Mouse (Mus musculus) thymus, adult 18-20 months (tissue): ENCODE results near the gene Inpp5f.
"Not testable (repeated sequence)": the region's sequence is repeated elsewhere in the genome, so short reads cannot be mapped to it uniquely, and the experiment has no call there.

Source experiments
- DNase-seq, 2 experiments: peaks; one replicate each; pipeline ENCODE4 v3.0.0; 2022; ENCODE audit warnings: mixed read lengths in 2 of 2

Gene Inpp5f

DNA sequence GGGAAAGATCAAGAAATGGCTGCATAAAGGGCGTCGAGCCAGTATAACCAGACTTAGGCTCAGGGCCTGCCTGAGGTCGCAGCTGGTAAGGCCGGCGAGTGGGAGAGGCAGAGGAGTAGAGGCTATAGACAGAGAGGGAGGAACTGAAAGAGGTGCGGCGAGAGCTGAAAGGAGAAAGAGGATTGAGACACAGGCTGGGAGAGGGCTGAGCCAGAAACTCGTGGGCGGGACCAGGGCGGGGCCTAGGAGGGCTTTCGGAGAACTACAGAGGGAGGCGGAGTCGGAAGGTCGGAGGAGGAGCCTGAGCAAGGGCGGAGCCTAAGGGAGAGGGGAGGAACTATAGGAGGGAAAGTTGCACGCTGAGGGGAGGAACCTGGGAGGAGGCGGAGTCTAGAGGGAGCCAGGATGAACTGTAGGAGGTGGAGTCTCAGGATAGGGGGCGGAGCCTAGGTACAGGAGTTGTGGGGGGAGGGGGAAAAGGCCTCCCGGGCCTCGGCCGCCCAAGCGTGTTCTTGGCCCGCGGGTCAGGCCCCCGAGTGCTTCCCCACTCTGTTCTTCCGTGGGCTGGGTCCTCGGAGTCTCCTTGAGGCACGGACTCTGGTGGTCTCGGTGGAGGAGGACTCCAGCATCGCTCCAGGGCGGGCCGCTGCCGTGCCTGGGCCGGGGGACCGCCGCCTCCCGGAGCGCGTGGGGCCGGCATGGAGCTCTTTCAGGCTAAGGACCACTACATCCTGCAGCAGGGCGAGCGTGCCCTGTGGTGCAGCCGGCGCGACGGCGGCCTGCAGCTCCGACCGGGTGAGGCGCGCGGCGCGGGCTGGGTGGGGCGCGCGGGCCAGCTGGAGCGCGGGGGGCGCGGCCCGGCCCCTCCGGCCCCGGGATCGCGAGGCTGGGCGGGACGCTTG, at the start of gene Inpp5f:
Inpp5f (plus strand) TSS at position 432 of the 902 bp plus-strand sequence.
- DNase-seq, result peak; percentile 98

DNA sequence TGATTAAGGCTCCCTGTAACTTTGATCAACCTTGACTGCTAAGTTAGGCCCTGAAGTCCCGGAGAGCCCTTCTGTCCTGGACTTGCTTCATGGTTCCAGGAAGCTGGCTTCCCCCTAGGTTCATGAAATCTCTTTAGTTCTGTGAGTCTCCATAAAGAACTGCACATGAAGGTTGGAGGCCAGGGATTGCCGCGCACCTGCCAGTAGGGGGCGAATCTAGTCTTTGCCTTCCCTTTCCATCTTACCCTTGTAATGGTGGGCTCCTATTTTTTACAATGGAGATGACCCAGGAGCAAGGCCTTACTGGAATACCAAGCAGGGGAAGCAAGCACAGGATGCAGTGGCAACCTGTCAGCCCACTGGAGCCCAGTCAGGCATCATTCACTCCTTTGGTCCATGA, 47.8 kb upstream of the Inpp5f start:
- peak in 1 of 2 experiments; percentile 8 for DNase-seq

DNA sequence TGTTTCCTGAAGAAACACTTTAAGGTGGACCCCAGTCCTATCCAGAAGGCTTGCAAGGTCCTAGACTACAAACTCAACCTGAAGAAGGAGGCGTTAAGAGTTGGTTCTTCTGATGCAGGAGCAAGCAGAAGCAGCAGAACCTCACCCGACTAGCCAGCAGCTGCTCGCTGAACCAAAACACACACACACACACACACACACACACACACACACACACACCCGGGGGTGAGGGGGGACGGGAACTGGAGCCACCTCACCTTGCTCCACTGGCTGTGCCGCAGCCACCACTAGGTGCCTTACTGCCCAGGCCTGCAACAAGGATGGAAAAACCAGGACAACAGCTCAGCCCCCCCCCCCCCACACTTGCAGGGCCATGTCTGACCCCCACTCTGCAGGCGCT, 44.8 kb upstream of the Inpp5f start:
- no peak for DNase-seq

DNA sequence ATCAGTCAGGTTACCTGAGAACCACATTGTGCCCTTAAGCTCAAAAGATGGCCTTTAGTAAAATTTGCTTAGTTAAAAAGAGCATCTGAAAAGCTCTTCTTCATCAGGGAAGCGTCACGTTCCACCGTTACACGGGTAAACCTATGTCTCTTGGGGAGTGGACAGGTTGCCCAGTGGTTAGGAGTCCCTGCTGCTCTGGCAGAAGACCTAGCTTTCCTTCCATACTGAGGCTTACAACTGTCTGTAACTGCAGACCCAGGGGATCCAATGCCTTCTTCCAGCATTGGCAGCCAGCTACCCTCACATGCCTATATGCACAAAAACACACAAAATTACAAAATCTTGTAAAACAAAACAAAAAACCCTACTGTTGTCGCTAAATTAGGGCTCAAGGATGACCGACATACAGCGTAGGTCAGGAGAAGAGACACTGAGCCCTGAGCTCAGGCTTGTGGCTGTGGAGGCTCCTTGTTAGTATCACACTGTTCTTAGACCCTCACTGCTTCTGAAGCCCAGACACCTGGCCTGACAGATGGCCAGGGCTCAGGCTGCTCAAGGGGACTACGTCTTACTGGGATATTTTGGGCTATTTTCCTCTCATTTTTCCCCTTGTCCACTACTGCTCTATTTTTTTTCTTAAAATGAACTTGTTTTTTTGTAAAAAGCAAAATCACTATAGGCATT, 43.4 kb upstream of the Inpp5f start:
- no peak for DNase-seq

DNA sequence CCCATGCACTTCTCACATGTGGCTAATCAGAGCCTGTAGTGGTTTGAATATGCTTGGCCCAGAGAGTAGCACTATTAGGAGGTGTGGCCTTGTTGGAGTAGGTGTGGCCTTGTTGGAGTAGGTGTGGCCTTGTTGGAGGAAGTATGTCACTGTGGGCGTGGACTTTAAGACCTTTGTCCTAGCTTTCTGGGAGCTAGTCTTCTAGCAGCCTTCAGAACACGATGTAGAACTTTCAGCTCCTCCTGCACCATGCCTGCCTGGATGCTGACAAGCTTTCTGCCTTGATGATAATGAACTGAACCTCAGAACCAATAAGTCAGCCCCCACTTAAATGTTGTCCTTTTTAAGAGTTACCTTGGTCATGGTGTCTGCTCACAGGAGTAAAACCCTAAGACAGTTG, 41.7 kb upstream of the Inpp5f start:
- DNase-seq, result not testable (repeated sequence)

DNA sequence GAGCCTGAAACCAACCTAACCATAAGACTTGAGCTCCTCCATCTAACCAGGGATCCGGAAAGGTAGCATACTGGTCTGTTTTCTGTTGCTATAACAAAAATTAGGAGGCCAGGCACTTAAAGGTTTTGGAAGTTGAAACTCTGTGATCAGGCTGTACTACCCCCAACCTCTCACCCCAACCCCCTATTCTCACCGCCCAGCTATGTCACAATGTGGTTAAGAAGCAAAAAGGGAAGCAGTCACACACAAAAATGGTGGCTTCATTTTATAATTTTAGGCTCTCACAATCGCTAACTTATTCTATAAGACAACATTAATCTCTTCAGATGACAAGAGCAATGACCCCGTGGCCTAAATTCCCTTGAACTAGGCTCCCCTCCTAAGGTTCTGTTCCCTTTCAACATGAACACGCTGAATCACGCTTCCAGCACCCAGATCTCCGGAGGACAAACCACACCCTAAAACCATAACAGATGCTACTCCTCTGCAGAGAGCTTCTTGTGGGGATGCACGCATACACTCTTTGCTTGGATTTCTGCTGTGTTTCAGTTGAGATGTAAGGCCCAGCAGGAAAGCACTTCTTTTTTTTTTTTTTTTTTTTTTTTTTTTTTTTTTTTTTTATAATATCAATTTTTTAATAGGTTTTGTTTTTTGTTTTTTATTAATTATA, 41.0 kb upstream of the Inpp5f start:
- DNase-seq, result no peak

DNA sequence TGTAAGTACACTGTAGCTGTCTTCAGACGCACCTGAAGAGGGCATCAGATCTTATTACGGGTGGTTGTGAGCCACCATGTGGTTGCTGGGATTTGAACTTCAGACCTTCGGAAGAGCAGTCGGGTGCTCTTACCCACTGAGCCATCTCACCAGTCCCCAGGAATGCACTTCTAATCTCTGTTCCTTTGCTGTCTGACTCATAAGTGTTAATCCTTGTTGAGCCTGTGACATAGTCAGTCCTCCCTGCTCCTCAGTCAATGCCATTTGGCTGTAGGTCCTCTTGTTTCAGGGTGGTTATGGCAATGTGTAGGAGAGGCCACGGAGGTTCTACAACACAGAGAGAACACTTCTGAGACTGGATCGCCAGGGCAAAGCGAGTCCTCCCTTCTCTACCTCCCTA, 40.5 kb upstream of the Inpp5f start:
- DNase-seq, result not testable (repeated sequence)

DNA sequence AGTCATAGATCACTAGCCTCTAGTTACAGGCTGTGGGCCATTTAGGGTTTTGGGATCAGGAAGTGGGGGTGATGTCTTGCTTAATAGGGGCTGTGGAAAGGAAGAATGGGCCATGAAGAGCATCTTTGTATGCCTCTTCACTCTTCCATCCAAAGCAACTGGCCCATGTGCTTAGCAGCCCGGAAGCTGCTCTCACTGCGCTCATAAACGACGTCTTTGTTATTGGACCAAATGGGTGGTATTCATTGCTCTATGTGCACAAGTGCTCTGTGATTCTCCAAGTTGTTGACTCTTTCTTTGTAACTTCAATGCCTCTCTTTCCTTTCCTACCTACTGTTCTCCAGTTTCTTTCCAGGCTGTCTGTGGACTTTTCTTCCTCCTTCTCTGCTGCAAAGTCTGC, 39.1 kb upstream of the Inpp5f start:
- DNase-seq, result no peak

DNA sequence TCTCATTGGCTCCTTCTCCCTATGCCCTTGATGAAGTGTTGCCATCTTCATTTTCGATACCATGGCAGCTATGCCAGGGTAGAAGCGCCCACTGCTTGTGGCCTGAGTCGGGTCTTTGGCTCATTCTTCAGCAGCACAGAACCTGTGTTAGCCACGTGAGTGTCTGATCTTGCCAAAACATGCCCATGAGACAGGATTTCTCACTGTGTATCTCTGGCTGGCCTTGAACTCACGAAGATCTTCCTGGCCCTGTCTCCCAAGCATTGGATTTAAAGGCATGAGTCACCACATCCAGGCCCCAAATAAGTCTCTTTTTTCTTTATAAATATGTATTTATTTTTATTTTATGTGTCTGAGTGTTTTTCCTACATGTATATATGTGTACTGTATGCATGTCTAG, 35.9 kb upstream of the Inpp5f start:
- DNase-seq, result no peak

DNA sequence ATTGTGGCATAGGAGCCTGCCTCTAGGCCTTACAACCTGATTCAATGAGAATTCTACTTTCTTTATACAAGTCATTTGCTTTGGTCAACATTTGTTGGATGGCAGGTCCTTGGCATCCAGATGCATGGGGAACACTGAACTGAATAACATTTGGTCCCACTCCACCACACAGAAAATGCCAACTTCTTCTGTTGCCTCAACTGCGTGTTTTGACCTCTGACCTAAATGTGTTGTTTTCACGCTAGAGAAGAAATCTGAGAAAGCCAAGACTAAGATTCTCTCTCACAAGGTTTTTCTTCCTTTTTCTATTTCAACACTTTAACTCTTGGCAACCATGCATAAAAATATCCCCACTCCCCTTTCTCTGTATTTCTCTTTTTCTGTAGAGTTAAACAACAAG, 35.3 kb upstream of the Inpp5f start:
- DNase-seq, result no peak

DNA sequence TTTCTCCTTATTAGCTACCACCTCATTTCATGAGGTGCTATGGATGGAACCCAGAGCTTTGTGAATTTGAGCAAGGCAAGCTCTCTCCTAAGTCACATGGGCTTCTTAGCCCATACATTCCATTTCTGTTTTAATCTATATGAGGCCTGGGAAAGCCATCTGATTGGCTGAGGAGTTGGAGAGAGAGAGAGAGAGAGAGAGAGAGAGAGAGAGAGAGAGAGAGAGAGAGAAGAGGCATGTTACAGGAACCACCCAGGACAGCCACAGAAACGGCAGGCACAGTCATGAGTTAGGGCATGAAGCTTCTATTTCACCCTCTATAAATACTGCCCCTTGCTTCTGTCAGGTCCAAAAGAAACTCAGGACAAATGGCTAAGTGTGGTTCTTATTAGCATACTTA, 33.5 kb upstream of the Inpp5f start:
- no peak for DNase-seq

DNA sequence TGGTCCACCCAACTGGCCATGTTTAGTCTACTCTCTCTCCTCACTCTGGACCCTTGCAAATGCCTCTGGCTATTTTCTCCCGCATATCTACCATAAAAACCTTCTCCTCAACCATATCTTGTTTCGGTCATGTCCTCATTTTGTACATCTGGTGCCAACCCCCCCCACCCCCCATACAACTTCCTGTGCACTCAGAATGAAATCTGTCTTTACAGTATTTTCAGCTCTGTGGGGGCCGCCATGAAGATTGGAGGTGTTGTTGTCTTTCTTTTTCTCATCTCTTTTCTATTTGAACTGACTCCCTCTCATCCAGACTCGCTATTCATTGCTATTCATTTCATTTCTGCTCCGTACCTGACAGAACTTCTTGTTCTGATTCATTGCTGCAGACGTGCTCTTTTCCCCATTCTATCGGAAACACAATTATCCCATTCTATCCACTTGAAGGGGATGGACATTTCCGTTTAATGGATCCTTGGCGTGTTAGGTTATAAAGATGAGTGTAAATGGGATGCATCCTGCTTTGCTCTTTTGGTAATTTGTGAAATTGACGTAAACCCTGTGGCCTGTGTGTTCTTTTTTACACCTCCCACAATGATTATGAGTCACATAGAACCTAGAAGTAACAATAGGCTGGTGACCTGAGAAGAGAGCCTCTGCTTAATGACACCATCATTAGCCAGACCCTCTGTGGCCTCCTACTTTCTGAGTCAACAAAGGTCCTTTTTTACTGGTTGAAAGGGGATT, 32.8 kb upstream of the Inpp5f start:
- no peak for DNase-seq

DNA sequence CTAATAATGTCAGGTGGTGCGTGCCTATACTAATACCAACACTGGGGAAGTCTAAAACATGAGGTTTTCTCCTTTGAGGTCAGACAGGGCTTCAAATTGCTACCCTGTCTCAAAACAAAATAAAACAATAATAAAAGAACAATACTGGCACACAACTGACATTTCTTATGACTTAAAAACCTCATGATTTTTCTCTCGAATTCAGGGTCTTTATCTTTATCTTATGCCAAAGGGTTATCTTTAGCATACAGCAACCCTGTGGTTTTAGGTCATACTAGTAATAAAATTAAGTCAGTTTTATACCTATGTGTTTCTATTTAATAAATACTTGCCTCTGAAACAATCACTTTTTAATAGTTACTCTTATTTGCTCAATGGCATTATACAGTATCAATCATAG, 31.7 kb upstream of the Inpp5f start:
- DNase-seq, result no peak

DNA sequence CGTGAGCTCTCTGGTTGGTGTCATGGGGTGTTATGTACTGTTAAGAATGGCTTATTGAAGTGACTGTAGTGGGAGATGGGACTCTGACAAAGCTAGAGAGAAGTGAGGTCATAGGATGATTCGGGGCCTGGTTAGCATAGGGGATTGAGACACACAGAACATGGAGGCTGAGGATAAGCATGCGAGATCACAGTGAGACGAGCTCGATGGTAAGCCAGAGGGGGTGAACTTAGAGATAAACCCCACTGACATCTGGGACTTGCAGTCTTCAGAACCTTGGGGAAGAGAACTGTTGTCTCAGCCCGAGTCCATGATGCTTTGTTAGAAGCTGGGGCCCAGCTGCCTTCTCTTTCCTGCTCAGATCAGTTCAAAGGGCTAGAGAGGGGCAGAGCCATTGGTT, 30.8 kb upstream of the Inpp5f start:
- no peak for DNase-seq

DNA sequence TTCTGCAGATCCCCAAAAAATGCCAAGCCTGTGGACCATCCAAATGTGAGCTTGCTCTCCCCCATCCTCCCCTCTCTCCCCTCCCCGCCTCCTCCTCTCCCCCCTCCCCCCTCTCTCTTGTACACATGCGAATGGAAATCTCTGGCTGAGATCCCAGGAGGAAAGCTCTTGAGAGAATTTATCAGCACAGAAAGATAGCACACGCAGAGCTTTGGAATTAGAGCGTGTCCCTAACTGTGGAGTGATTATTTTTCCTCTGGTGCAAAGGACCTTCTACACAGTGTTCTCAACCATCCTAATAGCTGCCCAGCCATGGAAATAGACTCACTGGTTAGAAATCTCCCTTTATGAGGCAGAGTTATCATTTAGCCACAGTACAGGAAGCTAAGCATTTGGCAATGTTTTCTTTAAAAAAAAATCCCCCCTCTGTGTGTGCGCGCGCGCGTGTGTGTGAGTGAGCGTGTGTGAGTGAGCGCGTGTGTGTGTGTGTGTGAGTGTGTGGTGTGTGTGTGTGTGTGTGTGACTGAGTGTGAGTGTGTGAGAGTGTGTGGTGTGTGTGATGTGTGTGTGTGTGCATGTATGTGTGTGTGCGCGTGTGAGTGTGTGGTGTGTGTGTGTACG, 29.2 kb upstream of the Inpp5f start:
- DNase-seq, result no peak

DNA sequence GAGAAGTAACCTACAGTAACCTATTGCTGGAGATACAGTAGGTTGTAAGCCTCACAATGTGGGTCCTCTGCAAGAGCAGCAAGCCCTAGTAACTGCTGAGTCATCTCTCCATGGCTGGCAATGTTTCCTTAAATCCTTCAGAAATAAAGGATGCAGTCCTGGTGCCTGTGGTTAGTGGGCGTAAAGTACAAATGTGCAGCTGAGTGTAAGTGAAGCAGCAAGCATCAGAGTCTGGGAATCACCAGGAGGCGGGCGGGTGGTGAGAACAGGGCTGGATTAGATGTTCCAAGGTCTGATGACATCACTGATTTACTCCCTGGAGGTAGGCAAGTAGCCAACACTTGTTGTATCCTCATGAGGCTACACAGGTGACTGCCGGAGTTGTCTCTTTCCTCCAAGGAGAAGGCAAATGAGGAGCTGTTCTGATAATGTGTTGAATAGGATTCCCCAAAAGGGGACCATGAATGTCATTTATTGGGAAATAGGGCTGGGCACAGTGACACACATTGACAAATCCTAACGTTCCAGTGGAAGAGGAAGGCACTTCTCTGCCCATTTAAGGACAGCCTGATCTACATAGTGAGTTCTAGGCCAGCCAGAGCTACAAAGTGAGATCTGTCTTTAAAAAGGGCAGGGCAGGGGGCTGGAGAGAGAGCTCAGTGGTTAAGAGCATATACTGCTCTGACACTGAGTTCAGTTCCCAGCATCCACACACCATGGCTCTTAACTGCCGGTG, 27.7 kb upstream of the Inpp5f start:
- no peak for DNase-seq

DNA sequence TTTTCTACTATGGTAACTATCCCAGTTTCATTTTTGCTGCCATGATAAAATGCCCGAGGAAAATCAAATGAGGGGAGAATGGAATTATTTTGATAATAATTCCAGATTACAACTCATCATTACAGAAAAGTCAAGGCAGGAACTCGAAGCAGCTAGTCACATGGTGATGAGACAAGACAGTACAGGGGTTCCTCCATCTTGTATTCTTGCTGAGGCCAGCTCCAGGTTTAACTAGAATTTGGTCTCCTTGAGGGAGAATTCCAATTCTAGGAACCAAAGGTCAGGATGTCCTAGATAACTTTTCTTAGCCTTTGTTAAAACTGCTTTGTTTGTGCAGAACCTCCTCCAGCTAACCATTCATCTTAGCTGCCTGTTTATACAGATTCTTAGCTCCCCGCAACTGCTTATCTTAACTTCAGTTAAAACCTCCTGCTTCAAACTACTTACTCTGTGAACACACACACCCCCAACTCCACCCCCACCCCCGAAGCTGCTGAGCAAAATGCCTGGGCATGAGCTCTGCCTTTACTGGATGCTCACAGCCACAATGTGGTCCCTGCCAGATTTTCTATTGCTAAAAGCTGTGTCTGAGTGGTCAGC, 23.7 kb upstream of the Inpp5f start:
- DNase-seq, result no peak

DNA sequence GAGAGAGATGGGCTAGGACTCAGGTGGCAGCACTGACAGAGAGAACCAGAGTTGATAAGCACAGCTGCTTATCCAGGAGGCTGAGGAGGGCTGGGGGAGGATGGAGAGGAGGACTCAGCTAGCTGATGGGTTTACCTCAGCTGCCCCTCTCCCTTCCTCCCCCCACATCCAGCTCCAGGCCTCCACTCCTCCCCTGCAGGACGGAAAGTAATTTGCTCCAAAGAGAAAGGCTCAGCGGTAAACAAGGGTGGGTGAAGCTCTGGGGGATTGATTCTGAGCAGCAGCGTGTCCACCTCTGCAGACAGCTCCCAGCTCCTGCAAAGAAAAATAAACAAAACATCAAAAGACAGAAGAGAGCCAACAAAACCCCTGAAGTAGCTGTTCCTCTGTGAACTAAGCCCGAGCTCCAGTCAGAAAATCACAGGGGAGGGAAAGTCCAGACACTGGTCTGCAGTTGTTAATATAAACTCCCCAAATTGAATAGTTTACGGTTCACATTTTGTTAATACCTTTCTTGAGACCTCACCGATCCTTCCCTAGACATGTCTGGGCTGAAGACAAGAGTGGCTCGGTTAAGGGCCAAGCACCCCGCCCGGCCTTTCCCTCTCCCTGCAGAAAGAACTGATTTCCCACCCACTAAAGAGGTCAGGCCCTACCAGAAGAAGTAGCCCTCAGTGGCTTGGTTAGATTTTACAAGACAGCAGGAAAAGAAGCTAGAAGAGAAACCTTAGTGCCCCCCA, 19.6 kb upstream of the Inpp5f start:
- no peak for DNase-seq

DNA sequence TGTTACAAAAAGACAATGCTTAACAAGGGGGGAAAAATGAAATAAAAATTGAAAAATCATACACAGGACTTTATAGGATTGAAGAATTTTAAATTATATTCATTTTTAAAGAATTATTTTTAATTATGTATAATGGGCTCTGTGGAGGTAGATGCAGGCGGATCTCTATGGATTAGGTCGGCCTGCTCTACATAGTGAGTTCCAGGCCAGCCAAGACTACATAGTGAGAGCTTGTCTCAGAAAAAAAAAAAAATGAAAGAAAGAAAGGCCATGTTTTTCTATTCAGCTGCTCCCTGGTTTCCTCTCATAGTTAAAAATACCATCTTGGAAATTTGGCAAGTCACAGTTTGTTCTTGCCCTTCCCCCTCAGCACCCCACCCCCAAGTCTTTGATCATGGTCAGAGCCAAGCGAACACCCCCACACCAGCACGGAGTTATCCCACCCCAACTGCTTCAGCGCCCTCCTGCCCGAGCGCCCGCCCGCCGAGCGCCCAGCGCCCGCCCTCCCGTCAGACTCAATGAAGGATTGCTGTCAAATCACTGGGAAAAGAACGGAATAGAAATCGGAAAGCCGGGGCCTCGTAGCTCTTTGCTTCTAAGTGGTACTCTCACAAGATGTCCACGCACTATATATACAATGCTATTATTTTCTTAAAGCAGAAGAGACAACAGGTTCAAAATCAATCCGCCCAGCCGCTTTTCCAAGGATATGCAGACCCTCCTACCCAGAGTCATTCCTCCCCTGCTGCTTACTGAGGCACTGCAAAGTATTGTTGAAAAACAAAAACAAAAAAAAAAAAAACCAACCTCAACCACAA, 18.8 kb upstream of the Inpp5f start:
- no peak for DNase-seq

DNA sequence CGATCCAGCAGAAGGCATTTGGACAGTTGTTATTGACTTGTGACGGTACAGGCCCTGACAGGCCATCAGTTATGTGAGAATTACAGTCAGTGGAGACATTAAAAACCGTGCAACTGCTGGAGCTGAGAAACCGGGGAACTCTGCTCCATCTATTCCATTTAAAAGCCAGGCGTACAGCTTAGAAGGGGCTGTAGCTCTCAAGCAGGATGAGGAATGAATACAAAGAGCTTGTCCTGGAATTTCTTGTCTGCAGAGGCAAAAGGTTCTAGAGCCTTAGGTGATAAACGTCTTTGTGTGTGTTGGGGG, 18.2 kb upstream of the Inpp5f start:
- no peak for DNase-seq
